In genomic region chr2:131546308-131546700, GRCm38 (mm10) we compare ENCODE assay signal across 8 mouse cellular contexts. TPM values are rescaled to one million over a fixed set of nuclear protein-coding genes. Genes with fewer than 3 reads are reported as not detected.
DNase-seq lines count a peak whose midpoint lies in the region; ATAC-seq and TF ChIP-seq lines count a peak whose summit lies in the region.

No protein-coding gene starts in this region.

- no peak for TF ChIP-seq CTCF in kidney, adult 2 months (conservative IDR thresholded peaks at IDR 0.05; ENCODE audit: insufficient read depth, insufficient read length, low read depth, low read length)

- TF ChIP-seq POLR2A in kidney, adult 2 months (IDR thresholded peaks at IDR 0.05; ENCODE audit: low read depth, low read length): no peak

- no peak for ATAC-seq in hindbrain, embryonic 15.5 days (ENCODE audit: low FRiP score, low read depth)
- no peak for ATAC-seq in midbrain, embryonic 16.5 days

- intact Hi-C loops in gastrocnemius, postnatal 36 days (cut with DNase I): loop anchor here (5.0 to 10.0 kb wide), 2 partner anchors 126 to 398 kb away; no protein-coding TSS in a partner anchor

- H3K36me3 ChIP-seq in kidney, adult 2 months (ENCODE audit: control insufficient read depth, insufficient read depth, low read length): no peaks in the 10 kb centered on the region
- H3K36me3 ChIP-seq in hindbrain, embryonic 15.5 days: no peaks in the 10 kb centered on the region
- H3K36me3 ChIP-seq in midbrain, embryonic 16.5 days (ENCODE audit: control insufficient read depth, insufficient read depth, low read length): no peaks in the 10 kb centered on the region

- no peaks in the 10 kb centered on the region for H3K9me3 ChIP-seq in hindbrain, embryonic 15.5 days
- no peaks in the 10 kb centered on the region for H3K9me3 ChIP-seq in midbrain, embryonic 16.5 days (replicated peaks; ENCODE audit: control insufficient read depth, low read length, poor library complexity, severe bottlenecking)

- no peak overlapping the region for H3K27ac ChIP-seq in kidney, adult 2 months (ENCODE audit: insufficient read depth, low read depth, low read length)
- no peak overlapping the region for H3K27ac ChIP-seq in brown adipose tissue, adult 24 weeks (replicated peaks; ENCODE audit: low read depth, low read length)
- H3K27ac ChIP-seq in hindbrain, embryonic 15.5 days (replicated peaks): no peak overlapping the region
- no peak overlapping the region for H3K27ac ChIP-seq in midbrain, embryonic 16.5 days (ENCODE audit: low read length)

- H3K4me3 ChIP-seq in kidney, adult 2 months (ENCODE audit: insufficient read depth, low read depth, low read length): peak overlapping the region; percentile 32; the same call in 1 of the 2 replicates
- H3K4me3 ChIP-seq in brown adipose tissue, adult 24 weeks (ENCODE audit: insufficient read depth, low read depth, low read length): peak overlapping the region; percentile 34
- H3K4me3 ChIP-seq in hindbrain, embryonic 15.5 days: peak overlapping the region; percentile 44
- peak overlapping the region; percentile 47 for H3K4me3 ChIP-seq in midbrain, embryonic 16.5 days (ENCODE audit: low read depth, low read length)

- 0 out of 2 replicates have a peak, but pooled peaks cover 2% of the 10 kb centered on the region for H3K4me1 ChIP-seq in kidney, adult 2 months (ENCODE audit: control insufficient read depth, insufficient read depth, low read length)
- peaks cover 11% of the 10 kb centered on the region for H3K4me1 ChIP-seq in brown adipose tissue, adult 24 weeks (ENCODE audit: control insufficient read depth, insufficient read depth, insufficient read length, low read length)
- H3K4me1 ChIP-seq in hindbrain, embryonic 15.5 days (replicated peaks): peaks cover 14% of the 10 kb centered on the region
- peaks cover 10% of the 10 kb centered on the region; the same call in 1 of the 2 replicates for H3K4me1 ChIP-seq in midbrain, embryonic 16.5 days (ENCODE audit: control insufficient read depth, insufficient read depth, low read length)

- 13% methylated on average over 27 of the region's 27 CpGs for WGBS in kidney, adult 2 months
- 2% methylated on average over 27 of the region's 27 CpGs for WGBS in hindbrain, embryonic 15.5 days
- under 1% methylated on average over 27 of the region's 27 CpGs for WGBS in midbrain, embryonic 16.5 days

- peak overlapping the region; percentile 34 for H3K9ac ChIP-seq in hindbrain, embryonic 15.5 days
- H3K9ac ChIP-seq in midbrain, embryonic 16.5 days (ENCODE audit: low read depth, low read length): peak overlapping the region; percentile 61

- H3K27me3 ChIP-seq in kidney, adult 2 months (replicated peaks; ENCODE audit: control insufficient read depth, insufficient read depth, low read length): peaks cover 3% of the 10 kb centered on the region; the same call in 1 of the 2 replicates
- peaks cover 40% of the 10 kb centered on the region for H3K27me3 ChIP-seq in hindbrain, embryonic 15.5 days
- peaks cover 27% of the 10 kb centered on the region for H3K27me3 ChIP-seq in midbrain, embryonic 16.5 days (ENCODE audit: control insufficient read depth, insufficient read depth, low read depth, low read length)

- peak overlapping the region; percentile 82 for H3K4me2 ChIP-seq in hindbrain, embryonic 15.5 days
- peak overlapping the region; percentile 86 for H3K4me2 ChIP-seq in midbrain, embryonic 16.5 days (ENCODE audit: low read length)

- DNase-seq in kidney, adult 2 months: no peak
- no peak for DNase-seq in kidney, adult 18-20 months
- DNase-seq in yolk sac, embryonic 10.5 days (ENCODE audit: low spot score): no peak
- no peak for DNase-seq in gastrocnemius, postnatal 36 days
- DNase-seq in layer of hippocampus, postnatal 36 days: no peak

RNA-seq across cellular contexts. Expression of gene Adra1d, which starts 15.8 kb away (rescaled TPM):
- 2.7 and 3.4 TPM in 2 replicates for polyA plus RNA-seq in kidney, adult 2 months (2012; rRNA removed)
- 5.4 and 8.7 TPM in 2 replicates for polyA plus RNA-seq in brown adipose tissue, adult 24 weeks (2012; ENCODE audit: insufficient read depth, insufficient read length, missing spikeins)
- 0.49 and 0.61 TPM in 2 replicates for polyA plus RNA-seq in hindbrain, embryonic 15.5 days (2015; fragmentation: Nextera tagmentation; extraction: Ambion mirVana)
- polyA plus RNA-seq in midbrain, embryonic 16.5 days (2015; fragmentation: Nextera tagmentation; extraction: Ambion mirVana): not detected in 2 replicates
- under 1 TPM; 0.27 to 0.87 TPM for total RNA-seq in gastrocnemius, postnatal 36 days (2021)
- 100 to 1,000 TPM in 1 of 2 experiments, 10 to 100 TPM in 1; 92.5 to 100 TPM for total RNA-seq in layer of hippocampus, postnatal 36 days (2021)

RNA-seq across cellular contexts. Expression of gene Smox, which starts 55.0 kb away (rescaled TPM):
- 12.5 and 14.9 TPM in 2 replicates for polyA plus RNA-seq in kidney, adult 2 months (2012; rRNA removed)
- polyA plus RNA-seq in brown adipose tissue, adult 24 weeks (2012; ENCODE audit: insufficient read depth, insufficient read length, missing spikeins): 6.2 and 6.6 TPM in 2 replicates
- polyA plus RNA-seq in hindbrain, embryonic 15.5 days (2015; fragmentation: Nextera tagmentation; extraction: Ambion mirVana): 52.3 and 53.4 TPM in 2 replicates
- polyA plus RNA-seq in midbrain, embryonic 16.5 days (2015; fragmentation: Nextera tagmentation; extraction: Ambion mirVana): 46.1 and 52.7 TPM in 2 replicates
- 100 to 1,000 TPM; 103 to 399 TPM for total RNA-seq in gastrocnemius, postnatal 36 days (2021)
- total RNA-seq in layer of hippocampus, postnatal 36 days (2021): 10 to 100 TPM; 75.6 to 87.3 TPM
